Mouse (Mus musculus) neural tube, embryonic 15.5 days (tissue): ENCODE measurements around the gene Gpr1. TPM values are rescaled to one million over a fixed set of nuclear protein-coding genes. Genes with fewer than 3 reads are reported as not detected.
A peak's percentile ranks its signal among the peaks of the same experiment; 100 is the strongest.

Experiments
- ATAC-seq: fragments of 200-750 bp; cut with Nextera tagmentation; 2 replicates; pipeline ENCODE4 v1.8.0; 2017; ENCODE audit warnings: mild to moderate bottlenecking, moderate TSS enrichment, moderate library complexity; ENCODE audit not compliant: low FRiP score
- H3K27ac ChIP-seq: fragments of 300-500 bp; sonication (generic); replicated peaks from 2 replicates; pipeline ENCODE4 v1.5.1; 2015; ENCODE audit warnings: mild to moderate bottlenecking, inconsistent platforms
- H3K27me3 ChIP-seq: fragments of 300-500 bp; sonication (generic); replicated peaks from 2 replicates; pipeline ENCODE4 v1.6.1; 2015; ENCODE audit warnings: inconsistent platforms
- H3K36me3 ChIP-seq: fragments of 300-500 bp; sonication (generic); 2 replicates; pipeline ENCODE4 v1.6.1; 2015; ENCODE audit warnings: inconsistent platforms
- H3K4me1 ChIP-seq: fragments of 300-500 bp; sonication (generic); 2 replicates; pipeline ENCODE4 v1.6.1; 2015; ENCODE audit warnings: inconsistent platforms
- H3K4me2 ChIP-seq: fragments of 300-500 bp; sonication (generic); 2 replicates; pipeline ENCODE4 v1.6.1; 2015; ENCODE audit warnings: inconsistent platforms, mild to moderate bottlenecking, moderate library complexity
- H3K4me3 ChIP-seq: fragments of 300-500 bp; sonication (generic); replicated peaks from 2 replicates; pipeline ENCODE4 v1.5.1; 2015; ENCODE audit warnings: mild to moderate bottlenecking, inconsistent platforms
- H3K9ac ChIP-seq: fragments of 300-500 bp; sonication (generic); replicated peaks from 2 replicates; pipeline ENCODE4 v1.6.1; 2015; ENCODE audit warnings: mild to moderate bottlenecking, inconsistent platforms
- H3K9me3 ChIP-seq: fragments of 300-500 bp; sonication (generic); replicated peaks from 2 replicates; pipeline ENCODE4 v1.6.1; 2016; ENCODE audit warnings: inconsistent platforms
- WGBS: fragments of 180-500 bp; shearing (Covaris S2); methylation state at CpG from one replicate; pipeline ENCODE4 v1.1.7; 2015; ENCODE audit warnings: mixed read lengths; 5-methylcytosine and 5-hydroxymethylcytosine counted together
- polyA plus RNA-seq: library from polyadenylated mRNA; unstranded; fragments of >200 nt; fragmentation: Nextera tagmentation; extraction: Ambion mirVana; gene quantifications from 2 replicates; pipeline ENCODE4 v1.2.1, GENCODE M21; 2015

The Gpr1 gene
- polyA plus RNA-seq, 1 experiment from 2014 or later: 0.78 TPM

- Histone ChIP-seq H3K4me3 (no peak overlapping the region), H3K27me3 (peaks cover 71% of the 10 kb centered on the region), H3K9ac (no peak overlapping the region), H3K4me1 (peaks cover 13% of the 10 kb centered on the region), H3K27ac (no peak overlapping the region), H3K4me2 (no peak overlapping the region), H3K36me3 (no peaks in the 10 kb centered on the region), H3K9me3 (no peaks in the 10 kb centered on the region)
- WGBS: 63% methylated on average over 4 of the region's 4 CpGs
- ATAC-seq: no peak
Observed at GRCm38 (mm10) chr1:63249261-63249660, 34.9 kb upstream of the Gpr1 start.

GRCm38 (mm10) chr1:63248360-63248851 is 34.1 kb upstream of the Gpr1 start:
- H3K27me3 ChIP-seq: peaks cover 66% of the 10 kb centered on the region
- peak overlapping the region; percentile 31 for H3K4me3 ChIP-seq
- H3K27ac ChIP-seq: no peak overlapping the region
- WGBS: 3% methylated on average over 44 of the region's 44 CpGs
- H3K9ac ChIP-seq: 0 out of 2 replicates have a peak overlapping the region, but pooled peaks have one; percentile 26
- peak overlapping the region; percentile 59 for H3K4me2 ChIP-seq
- H3K36me3 ChIP-seq: no peaks in the 10 kb centered on the region
- peaks cover 13% of the 10 kb centered on the region for H3K4me1 ChIP-seq
- 0 out of 2 replicates have a peak, but pooled peaks have one; percentile 9 for ATAC-seq
- no peaks in the 10 kb centered on the region for H3K9me3 ChIP-seq

GRCm38 (mm10) chr1:63247831-63248359 is 33.6 kb upstream of the Gpr1 start:
- Histone ChIP-seq H3K27me3 (peaks cover 60% of the 10 kb centered on the region), H3K9me3 (no peaks in the 10 kb centered on the region), H3K4me3 (peak overlapping the region; percentile 31), H3K9ac (0 out of 2 replicates have a peak overlapping the region, but pooled peaks have one; percentile 26), H3K4me1 (peaks cover 10% of the 10 kb centered on the region), H3K27ac (no peak overlapping the region), H3K36me3 (no peaks in the 10 kb centered on the region), H3K4me2 (peak overlapping the region; percentile 59)
- 1% methylated on average over 18 of the region's 18 CpGs for WGBS
- 0 out of 2 replicates have a peak, but pooled peaks have one; percentile 8 for ATAC-seq

GRCm38 (mm10) chr1:63246862-63247521 is 32.6 kb upstream of the Gpr1 start:
- peak; percentile 78 for ATAC-seq
- peaks cover 9% of the 10 kb centered on the region for H3K4me1 ChIP-seq
- H3K9ac ChIP-seq: no peak overlapping the region
- no peaks in the 10 kb centered on the region for H3K9me3 ChIP-seq
- H3K27ac ChIP-seq: no peak overlapping the region
- peak overlapping the region; percentile 48 for H3K4me2 ChIP-seq
- WGBS: 3% methylated on average over 16 of the region's 16 CpGs
- H3K36me3 ChIP-seq: no peaks in the 10 kb centered on the region
- H3K4me3 ChIP-seq: peak overlapping the region; percentile 19
- peaks cover 53% of the 10 kb centered on the region for H3K27me3 ChIP-seq

GRCm38 (mm10) chr1:63243854-63244253 is 29.5 kb upstream of the Gpr1 start:
- no peaks in the 10 kb centered on the region for H3K36me3 ChIP-seq
- peaks cover 26% of the 10 kb centered on the region for H3K27me3 ChIP-seq
- H3K4me3 ChIP-seq: no peak overlapping the region
- no peak overlapping the region for H3K27ac ChIP-seq
- H3K9me3 ChIP-seq: no peaks in the 10 kb centered on the region
- no peak overlapping the region for H3K4me2 ChIP-seq
- no peak for ATAC-seq
- no peak overlapping the region for H3K9ac ChIP-seq
- peaks cover 9% of the 10 kb centered on the region for H3K4me1 ChIP-seq
- WGBS: 68% methylated on average over 4 of the region's 4 CpGs

GRCm38 (mm10) chr1:63239751-63240150 is 25.4 kb upstream of the Gpr1 start:
- Histone ChIP-seq H3K36me3 (no peaks in the 10 kb centered on the region), H3K9me3 (no peaks in the 10 kb centered on the region), H3K4me2 (no peak overlapping the region), H3K4me1 (peaks cover 3% of the 10 kb centered on the region; the same call in 1 of the 2 replicates), H3K9ac (no peak overlapping the region), H3K27me3 (no peaks in the 10 kb centered on the region), H3K27ac (no peak overlapping the region), H3K4me3 (no peak overlapping the region)
- no peak for ATAC-seq
- 89% methylated on average over 8 of the region's 8 CpGs for WGBS

- Histone ChIP-seq H3K4me1 (peaks cover 3% of the 10 kb centered on the region; the same call in 1 of the 2 replicates), H3K27ac (no peak overlapping the region), H3K4me2 (no peak overlapping the region), H3K9ac (no peak overlapping the region), H3K9me3 (no peaks in the 10 kb centered on the region), H3K27me3 (no peaks in the 10 kb centered on the region), H3K4me3 (no peak overlapping the region), H3K36me3 (no peaks in the 10 kb centered on the region)
- 66% methylated on average over 4 of the region's 4 CpGs for WGBS
- ATAC-seq: no peak
Observed at GRCm38 (mm10) chr1:63239305-63239704, 25.0 kb upstream of the Gpr1 start.

GRCm38 (mm10) chr1:63237371-63237770 is 23.0 kb upstream of the Gpr1 start:
- Histone ChIP-seq H3K4me3 (no peak overlapping the region), H3K4me2 (no peak overlapping the region), H3K9ac (no peak overlapping the region), H3K27ac (no peak overlapping the region), H3K4me1 (peaks cover 3% of the 10 kb centered on the region; the same call in 1 of the 2 replicates), H3K36me3 (no peaks in the 10 kb centered on the region), H3K27me3 (no peaks in the 10 kb centered on the region), H3K9me3 (no peaks in the 10 kb centered on the region)
- no peak for ATAC-seq
- 25% methylated on average over 5 of the region's 5 CpGs for WGBS

- no peak for ATAC-seq
- 80% methylated on average over 5 of the region's 5 CpGs for WGBS
- H3K4me1 ChIP-seq: no peaks in the 10 kb centered on the region
- no peak overlapping the region for H3K4me3 ChIP-seq
- no peak overlapping the region for H3K9ac ChIP-seq
- no peaks in the 10 kb centered on the region for H3K9me3 ChIP-seq
- no peak overlapping the region for H3K4me2 ChIP-seq
- H3K27me3 ChIP-seq: no peaks in the 10 kb centered on the region
- no peaks in the 10 kb centered on the region for H3K36me3 ChIP-seq
- no peak overlapping the region for H3K27ac ChIP-seq
Observed at GRCm38 (mm10) chr1:63227241-63227640, 12.9 kb upstream of the Gpr1 start.

- Histone ChIP-seq H3K27ac (no peak overlapping the region), H3K9ac (no peak overlapping the region), H3K4me2 (no peak overlapping the region), H3K36me3 (no peaks in the 10 kb centered on the region), H3K9me3 (no peaks in the 10 kb centered on the region), H3K4me3 (no peak overlapping the region), H3K4me1 (no peaks in the 10 kb centered on the region), H3K27me3 (no peaks in the 10 kb centered on the region)
- no peak for ATAC-seq
- WGBS: 10% methylated on average over 7 of the region's 7 CpGs
Observed at GRCm38 (mm10) chr1:63225890-63226289, 11.5 kb upstream of the Gpr1 start.

- H3K4me1 ChIP-seq: no peaks in the 10 kb centered on the region
- H3K9me3 ChIP-seq: no peaks in the 10 kb centered on the region
- H3K27ac ChIP-seq: no peak overlapping the region
- no peak for ATAC-seq
- H3K4me2 ChIP-seq: no peak overlapping the region
- WGBS: 86% methylated on average over 4 of the region's 4 CpGs
- no peak overlapping the region for H3K9ac ChIP-seq
- no peaks in the 10 kb centered on the region for H3K27me3 ChIP-seq
- H3K4me3 ChIP-seq: no peak overlapping the region
- H3K36me3 ChIP-seq: no peaks in the 10 kb centered on the region
Observed at GRCm38 (mm10) chr1:63225009-63225408, 10.7 kb upstream of the Gpr1 start.

GRCm38 (mm10) chr1:63219277-63219676 is 4.9 kb upstream of the Gpr1 start:
- 89% methylated on average over 4 of the region's 4 CpGs for WGBS
- Histone ChIP-seq H3K27ac (no peak overlapping the region), H3K4me1 (peaks cover 2% of the 10 kb centered on the region), H3K4me3 (no peak overlapping the region), H3K4me2 (no peak overlapping the region), H3K36me3 (no peaks in the 10 kb centered on the region), H3K9me3 (no peaks in the 10 kb centered on the region), H3K9ac (no peak overlapping the region), H3K27me3 (no peaks in the 10 kb centered on the region)
- ATAC-seq: no peak
